Mouse (Mus musculus): ENCODE results near the gene 4933434E20Rik. TPM values are rescaled to one million over a fixed set of nuclear protein-coding genes. Genes with fewer than 3 reads are reported as not detected.

Gene 4933434E20Rik
- 6.5 and 8.9 TPM in 2 replicates for polyA plus RNA-seq (2012; rRNA removed; ENCODE audit: low replicate concordance)

DNA sequence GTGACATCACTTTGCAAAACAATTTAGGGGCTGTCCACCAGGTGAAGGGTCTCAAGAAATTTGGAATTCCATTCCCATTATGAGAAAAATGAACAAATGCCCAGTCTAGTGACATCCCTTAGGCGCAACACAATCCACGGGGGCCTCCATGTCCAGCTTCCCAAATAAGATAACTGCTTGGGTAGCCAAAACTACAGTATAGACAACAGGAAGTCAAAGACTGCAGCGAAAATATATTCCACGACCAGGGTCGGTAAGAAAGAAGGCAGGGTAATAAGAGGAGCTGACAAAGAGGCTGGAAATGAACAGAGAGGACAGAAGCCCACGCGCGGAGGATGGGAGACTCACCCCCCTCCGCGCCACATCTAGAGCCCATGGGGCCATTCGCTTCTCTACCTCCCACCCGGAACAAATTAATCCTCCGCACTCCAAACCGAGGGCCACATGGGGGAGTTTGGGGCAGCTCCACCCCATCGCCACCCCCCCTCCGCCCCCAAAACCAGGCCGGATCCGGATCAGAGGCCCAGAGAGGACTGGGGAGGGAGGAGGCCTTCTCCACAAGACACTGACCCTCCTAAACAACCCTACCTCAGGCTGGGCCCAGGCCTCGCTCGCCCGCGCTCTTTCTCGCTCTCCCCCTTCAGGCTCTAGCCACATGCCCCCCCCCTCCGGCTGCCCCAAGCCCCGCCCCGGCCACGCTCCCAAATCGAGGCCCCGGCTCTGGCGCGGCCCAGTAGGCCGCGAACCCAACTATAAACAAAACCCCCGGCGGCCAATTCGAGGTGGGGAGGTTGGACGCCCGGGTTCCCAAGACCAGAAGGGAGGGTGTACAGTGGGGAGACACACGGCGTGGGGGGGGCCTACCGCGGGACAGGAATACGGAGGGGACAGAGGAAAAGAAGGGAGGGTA is at the start of gene 4933434E20Rik:
TSS of gene 4933434E20Rik (plus strand) at position 196 of the 910 bp plus-strand sequence.

DNA sequence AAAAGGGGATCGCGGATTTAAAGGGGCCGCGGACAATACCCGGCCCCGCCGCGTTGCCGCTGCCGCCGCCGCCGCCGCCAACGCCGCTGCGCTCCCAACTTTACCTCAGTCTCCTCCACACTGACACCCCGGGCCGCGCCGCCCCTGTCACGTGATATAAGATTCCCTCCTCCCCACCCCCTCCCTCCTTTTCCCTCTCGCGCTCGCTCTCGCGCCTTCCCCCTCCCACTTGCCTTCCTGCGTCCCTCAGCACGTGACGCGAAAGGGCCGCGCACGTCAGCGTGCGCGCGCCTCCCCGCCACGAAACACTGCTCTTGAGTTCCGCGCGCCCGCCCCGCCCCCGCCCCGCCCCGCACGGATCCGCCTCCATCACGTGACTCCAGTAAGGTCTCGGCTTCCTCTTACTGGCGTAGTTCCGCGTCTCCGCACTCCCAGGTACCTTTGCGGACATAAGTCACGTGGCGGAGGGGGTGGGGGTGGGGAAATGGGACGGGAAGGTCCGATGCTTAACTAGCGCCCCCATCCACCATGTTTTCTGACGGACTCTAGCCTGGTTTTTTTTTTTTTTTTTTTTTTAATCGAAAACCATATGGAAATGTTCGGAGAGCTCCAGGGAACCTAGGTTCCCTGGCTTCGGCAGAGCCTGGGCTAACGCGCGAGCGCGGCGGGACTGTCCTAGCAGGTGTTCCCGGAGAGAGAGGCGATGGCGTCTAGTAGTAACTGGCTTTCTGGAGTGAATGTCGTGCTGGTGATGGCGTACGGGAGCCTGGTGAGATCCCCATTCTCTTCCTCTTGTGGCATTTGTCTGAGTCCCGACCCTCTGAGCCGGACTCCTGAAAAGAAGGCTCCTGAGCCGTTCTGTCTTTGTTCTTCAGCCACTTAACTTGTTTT is 1.2 kb downstream of the 4933434E20Rik start, which contains the start of gene Ubap2l:
TSS of gene Ubap2l (minus strand) at position 278 of the 891 bp plus-strand sequence.

DNA sequence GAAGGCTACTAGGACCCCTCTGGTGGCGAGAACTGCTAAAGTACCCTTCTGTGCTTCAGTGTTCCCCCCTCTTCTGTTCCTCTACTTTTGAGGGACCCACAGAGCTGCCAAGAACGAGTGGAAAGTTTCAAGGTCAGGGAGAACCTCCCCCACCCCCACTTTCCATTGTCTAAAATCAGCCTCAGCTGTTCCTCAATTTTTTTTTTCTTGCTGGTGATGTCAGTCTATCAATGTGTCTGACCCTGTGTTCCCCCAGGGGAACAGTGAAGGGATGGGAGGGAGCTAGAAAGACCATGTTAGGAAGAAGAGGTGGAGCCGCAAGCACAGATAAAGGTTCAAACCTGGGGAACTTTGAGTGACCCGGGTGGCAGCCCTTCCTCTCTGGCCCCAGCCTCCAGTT is 20.9 kb downstream of the 4933434E20Rik start, which contains the start of gene Tpm3:
TSS of gene Tpm3 (plus strand) at position 356 of the 400 bp plus-strand sequence.

DNA sequence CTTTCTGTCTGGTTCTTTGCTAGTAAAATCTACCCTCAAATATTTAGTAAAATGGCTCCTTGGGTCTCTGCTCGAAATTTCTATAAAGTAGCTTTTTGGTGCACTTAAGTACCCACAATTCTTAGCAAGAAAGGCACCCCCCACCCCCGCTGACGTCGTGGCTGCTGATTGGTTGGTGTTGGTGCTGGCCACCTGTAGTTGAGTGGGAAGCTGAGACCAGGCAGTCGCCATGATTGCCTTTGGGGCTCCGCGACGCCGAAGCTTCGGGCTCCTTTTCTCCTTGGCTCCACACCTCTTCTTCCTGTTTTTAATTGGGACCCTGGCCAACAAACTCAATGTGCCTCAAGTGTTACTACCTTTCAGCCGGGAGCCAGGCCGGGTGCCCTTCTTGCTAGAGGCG is 52.5 kb downstream of the 4933434E20Rik start, which contains the start of gene Nup210l:
TSS of gene Nup210l (plus strand) at position 195 of the 400 bp plus-strand sequence.

Other genes with a start within 250 kb of the 4933434E20Rik start
- 0.18 and 0.36 TPM in 2 replicates for gene She, start 220.3 kb upstream of the 4933434E20Rik start, polyA plus RNA-seq (2012; rRNA removed; ENCODE audit: low replicate concordance)
- 2.1 and 2.4 TPM in 2 replicates for gene Il6ra, start 138.4 kb upstream of the 4933434E20Rik start, polyA plus RNA-seq (2012; rRNA removed; ENCODE audit: low replicate concordance)
- gene Atp8b2, start 88.1 kb upstream of the 4933434E20Rik start, polyA plus RNA-seq (2012; rRNA removed; ENCODE audit: low replicate concordance): 9.2 and 15.3 TPM in 2 replicates
- 17.1 and 29.1 TPM in 2 replicates for gene Hax1, start 52.9 kb upstream of the 4933434E20Rik start, polyA plus RNA-seq (2012; rRNA removed; ENCODE audit: low replicate concordance)
- 40.2 and 46.7 TPM in 2 replicates for gene Ubap2l, start 992 bp downstream of the 4933434E20Rik start, polyA plus RNA-seq (2012; rRNA removed; ENCODE audit: low replicate concordance)
- 66.1 and 71.1 TPM in 2 replicates for gene Tpm3, start 21.0 kb downstream of the 4933434E20Rik start, polyA plus RNA-seq (2012; rRNA removed; ENCODE audit: low replicate concordance)
- 0.04 and 0.07 TPM in 2 replicates for gene Nup210l, start 52.5 kb downstream of the 4933434E20Rik start, polyA plus RNA-seq (2012; rRNA removed; ENCODE audit: low replicate concordance)
- gene Rps27, start 162.0 kb downstream of the 4933434E20Rik start, polyA plus RNA-seq (2012; rRNA removed; ENCODE audit: low replicate concordance): 256 and 423 TPM in 2 replicates
- gene Rab13, start 162.1 kb downstream of the 4933434E20Rik start, polyA plus RNA-seq (2012; rRNA removed; ENCODE audit: low replicate concordance): 1.9 and 4.0 TPM in 2 replicates
- gene Jtb, start 180.0 kb downstream of the 4933434E20Rik start, polyA plus RNA-seq (2012; rRNA removed; ENCODE audit: low replicate concordance): 115 and 123 TPM in 2 replicates
- 5.7 and 27.1 TPM in 2 replicates for gene Creb3l4, start 191.9 kb downstream of the 4933434E20Rik start, polyA plus RNA-seq (2012; rRNA removed; ENCODE audit: low replicate concordance)
- gene Slc39a1, start 196.5 kb downstream of the 4933434E20Rik start, polyA plus RNA-seq (2012; rRNA removed; ENCODE audit: low replicate concordance): 46.9 and 72.6 TPM in 2 replicates
- gene Crtc2, start 202.5 kb downstream of the 4933434E20Rik start, polyA plus RNA-seq (2012; rRNA removed; ENCODE audit: low replicate concordance): 36.0 and 45.7 TPM in 2 replicates
- gene Dennd4b, start 213.5 kb downstream of the 4933434E20Rik start, polyA plus RNA-seq (2012; rRNA removed; ENCODE audit: low replicate concordance): 7.0 and 7.6 TPM in 2 replicates
- gene Gatad2b, start 241.5 kb downstream of the 4933434E20Rik start, polyA plus RNA-seq (2012; rRNA removed; ENCODE audit: low replicate concordance): 5.0 and 7.0 TPM in 2 replicates

Data from duodenum, adult 2 months (tissue).